Mouse (Mus musculus): ENCODE measurements around the gene Adamts16. TPM values are rescaled to one million over a fixed set of nuclear protein-coding genes. Genes with fewer than 3 reads are reported as not detected.
A peak's percentile ranks its signal among the peaks of the same experiment; 100 is the strongest.

Gene Adamts16
- total RNA-seq, 2 experiments from 2014 or later: 1.7 TPM

DNA sequence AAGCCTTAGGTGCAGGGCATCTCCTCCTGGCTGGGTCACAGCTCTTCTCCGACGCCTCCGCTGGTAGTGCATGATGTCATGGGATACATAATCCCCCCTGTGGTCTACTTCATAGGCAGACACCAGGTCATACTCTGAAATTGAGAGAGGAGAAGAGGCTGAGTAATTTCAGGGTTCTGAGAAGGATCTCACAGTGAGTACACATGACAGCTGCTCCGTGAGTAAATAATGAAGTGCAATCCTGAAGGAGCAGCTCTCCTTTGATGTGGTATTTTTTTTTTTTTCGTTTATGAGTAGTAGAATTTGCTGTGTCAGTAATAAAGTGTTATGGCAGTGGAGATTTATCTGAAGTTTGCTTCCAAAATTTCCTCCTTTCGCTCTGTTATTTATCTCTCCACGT lies 5.4 kb downstream of the Adamts16 start:
- no peak for DNase-seq

DNA sequence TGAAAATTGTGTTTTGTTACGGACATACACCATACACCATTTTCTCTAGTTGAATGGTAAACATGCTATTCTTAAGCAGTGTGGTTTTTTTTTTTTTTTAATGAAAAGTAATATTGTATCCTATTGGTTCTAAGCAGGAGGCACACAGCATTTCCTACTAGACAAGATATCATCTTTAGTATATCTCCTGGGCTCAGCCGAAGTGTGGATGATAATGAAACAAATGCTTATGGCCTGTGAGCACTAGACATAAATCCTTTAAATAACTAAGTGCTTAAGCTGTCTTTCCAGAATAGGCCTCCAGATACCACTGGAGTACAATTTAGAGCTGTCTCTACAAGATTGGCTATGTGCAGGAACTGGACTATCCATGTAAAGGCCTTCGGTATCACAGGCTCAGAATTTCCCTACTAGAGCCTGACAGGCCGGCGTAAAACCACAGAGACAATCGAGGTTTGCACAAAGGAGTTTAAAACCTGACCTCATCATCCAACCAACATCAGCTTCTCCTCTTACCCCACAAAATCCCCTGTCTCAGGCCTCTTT lies 8.9 kb downstream of the Adamts16 start:
- no peak for DNase-seq

DNA sequence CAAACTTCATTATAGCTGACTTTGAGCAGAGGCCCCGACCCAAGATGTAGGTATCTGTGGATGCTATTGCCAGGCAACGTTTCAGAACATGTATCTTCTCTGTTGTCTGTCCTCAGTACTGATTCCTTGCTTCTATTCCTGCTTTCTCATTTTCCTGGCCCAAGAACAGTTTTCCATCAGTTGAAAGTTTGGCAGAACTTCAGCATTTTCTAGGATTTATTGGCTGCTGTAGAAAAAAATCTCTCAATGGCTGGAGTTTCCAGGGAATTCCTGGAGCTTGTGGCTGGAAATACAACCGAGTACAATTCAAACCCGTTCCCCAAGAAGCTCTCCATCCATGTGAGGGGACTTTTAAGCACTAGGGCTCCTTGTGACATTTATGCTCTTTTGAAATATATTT lies 10.6 kb downstream of the Adamts16 start:
- no peak for DNase-seq

DNA sequence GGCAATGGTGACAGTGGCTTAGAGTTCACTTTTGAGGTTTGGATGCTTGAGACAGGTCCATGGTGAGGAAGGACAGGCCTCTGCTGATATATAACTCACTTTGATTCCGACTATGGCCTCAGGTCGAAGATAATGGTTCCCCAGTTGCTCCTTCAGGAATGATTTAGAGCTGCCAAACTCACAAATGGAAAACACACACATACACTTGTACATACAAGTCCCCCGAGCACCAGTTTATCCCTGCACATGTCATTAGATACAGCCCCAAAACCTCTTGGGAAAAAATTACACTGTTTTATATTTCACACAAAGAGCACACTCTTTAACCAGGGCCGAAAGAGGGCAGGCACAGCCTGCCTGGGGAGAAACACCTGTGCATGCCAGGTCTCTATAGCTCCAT lies 14.1 kb downstream of the Adamts16 start:
- no peak for DNase-seq

DNA sequence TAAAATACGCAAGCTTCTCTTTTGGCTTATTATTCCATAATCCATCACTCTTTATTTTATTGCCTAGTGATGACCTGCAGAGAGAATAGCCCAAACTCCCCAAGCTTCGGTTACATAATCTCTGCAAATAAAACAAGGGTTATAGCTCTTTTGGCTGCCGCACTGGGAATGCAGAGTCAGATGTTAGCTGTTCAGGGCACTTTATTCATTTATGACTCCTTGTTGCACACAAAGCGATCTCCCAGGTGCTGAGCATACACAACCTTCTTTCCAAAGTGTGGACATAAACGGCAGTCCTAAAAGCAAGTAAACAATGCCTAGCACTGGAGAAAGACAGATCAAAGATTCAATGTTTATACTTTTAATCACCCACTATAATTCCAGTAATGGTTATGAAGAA lies 16.3 kb downstream of the Adamts16 start:
- DNase-seq: no peak

DNA sequence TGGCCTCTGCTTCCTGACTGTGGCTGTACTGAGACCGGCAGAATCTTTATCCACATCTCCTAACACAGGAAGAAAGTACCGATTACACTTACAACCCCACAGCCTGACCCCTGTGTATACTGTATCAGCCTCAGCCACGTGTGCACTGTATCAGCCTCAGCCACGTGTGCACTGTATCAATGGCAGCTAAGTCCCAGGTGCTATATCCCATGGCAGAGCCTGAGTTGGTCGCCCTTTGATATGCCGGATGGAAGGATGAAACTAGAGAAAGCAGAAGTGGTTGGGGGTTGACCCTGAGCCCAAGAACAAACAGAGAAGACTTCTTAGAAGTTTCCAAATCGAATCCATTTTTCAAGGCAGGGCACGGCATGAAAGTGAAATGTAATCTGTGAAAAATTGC lies 17.9 kb downstream of the Adamts16 start:
- no peak for DNase-seq

DNA sequence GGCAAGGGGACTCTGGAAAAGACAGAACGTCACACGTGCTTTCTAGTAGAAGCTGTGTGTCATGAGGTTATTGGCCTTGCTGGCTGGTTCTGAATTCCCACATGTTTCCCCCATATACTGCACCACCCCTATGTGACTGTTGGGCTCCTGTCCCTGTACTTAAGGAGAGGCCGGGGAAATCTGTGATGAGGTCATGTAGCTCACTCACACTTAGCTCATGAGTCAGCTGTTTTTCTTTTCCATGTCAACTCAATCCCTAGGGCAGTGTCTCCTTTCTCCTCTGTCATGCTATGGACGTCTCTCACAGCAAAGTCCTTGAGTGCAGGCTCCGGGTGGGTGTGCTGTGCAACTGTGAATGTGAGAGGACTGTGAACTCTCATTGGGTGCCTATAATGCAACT lies 22.6 kb downstream of the Adamts16 start:
- DNase-seq: no peak

DNA sequence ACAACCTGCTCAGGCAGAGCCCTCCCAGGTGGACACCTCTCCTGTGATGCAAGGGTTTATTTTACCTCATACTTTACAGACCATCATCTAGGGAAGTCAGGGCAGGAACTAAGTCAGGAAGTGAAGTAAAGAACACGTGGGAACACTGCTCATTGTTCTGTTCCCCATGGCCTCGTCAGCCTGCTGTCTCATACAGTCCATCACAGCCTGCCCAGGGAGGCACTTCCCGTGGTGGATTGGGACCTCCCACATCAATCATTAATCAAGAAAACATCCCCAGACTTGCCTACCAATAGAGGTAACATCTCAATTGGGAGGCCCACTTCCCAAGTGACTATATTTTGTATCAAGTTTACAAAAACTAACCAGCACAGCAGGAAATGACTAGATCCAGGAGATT lies 27.2 kb downstream of the Adamts16 start:
- no peak for DNase-seq

DNA sequence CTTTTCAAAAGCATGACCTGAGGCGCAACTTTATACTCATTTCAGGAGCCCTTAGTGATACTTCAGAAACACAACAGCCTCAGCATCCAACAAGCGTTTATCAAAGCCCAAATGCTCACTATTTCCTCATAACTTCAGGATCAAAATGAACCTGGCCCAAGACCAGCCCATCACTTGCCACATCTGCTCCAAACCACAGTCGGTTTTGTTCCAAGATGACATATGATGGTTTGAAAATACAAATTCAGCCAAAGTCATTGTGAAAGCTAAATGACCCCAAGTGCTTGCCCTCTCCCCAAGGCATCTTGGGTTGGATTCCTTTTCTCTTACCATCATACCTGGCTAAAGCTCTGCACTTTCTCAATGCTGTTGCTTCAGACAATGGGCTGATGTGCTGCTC lies 36.1 kb downstream of the Adamts16 start:
- no peak for DNase-seq

DNA sequence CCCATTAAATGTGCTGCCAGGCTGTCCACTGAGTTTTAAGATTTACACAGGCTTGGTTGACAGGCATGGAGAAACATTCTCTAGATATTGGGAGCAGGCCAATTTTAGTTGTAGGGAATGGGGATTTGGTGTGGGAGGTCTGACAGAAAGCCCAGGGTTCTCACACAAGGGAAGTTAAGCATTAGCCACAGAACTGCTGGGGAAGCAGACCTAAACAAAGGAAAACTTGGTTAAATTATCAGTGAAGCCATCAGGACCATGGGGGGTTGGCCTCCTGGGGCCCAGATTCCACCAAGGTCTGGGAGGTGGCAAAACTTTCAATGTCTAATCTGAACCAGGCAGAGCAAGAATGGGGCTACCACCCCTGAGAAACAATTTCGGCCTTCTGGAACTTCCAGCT lies 38.8 kb downstream of the Adamts16 start:
- no peak for DNase-seq

DNA sequence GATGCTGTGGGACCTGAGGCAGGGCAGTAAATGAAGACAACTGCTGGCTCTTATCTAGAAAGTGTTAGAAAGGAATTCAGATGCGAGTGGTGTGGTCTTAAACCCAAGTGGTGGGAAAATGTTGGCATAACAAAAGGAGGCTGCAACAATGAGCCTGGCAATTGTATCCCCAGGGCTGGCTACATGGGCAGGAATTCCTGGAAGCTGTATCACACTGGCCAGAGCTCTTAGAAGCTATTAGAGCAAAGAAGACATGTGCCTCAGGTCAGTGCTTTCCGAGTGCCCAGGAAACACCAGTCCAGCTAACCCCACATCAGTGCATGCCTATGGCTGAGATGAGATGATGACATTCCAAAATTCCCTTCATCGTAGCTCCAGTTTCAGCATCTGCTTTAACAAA lies 42.3 kb downstream of the Adamts16 start:
- no peak for DNase-seq

DNA sequence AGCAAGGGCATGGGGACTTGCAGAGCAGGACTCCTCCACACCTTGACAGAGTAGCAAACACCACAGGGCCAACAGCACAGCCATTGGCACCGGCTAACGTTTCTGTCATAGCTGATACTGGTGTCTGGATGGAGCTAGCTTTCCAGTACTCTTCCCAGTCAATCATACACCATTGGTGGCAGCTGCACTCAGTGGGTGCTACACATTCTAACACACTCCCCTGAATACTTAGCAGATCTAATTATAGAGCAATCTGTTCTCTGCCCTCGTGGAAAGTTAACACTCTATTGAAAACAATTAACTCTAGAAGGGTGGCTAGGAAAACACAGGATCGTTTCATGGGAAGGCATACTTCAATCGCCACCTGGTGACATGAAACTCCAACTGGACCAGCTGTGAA lies 43.2 kb downstream of the Adamts16 start:
- no peak for DNase-seq

DNA sequence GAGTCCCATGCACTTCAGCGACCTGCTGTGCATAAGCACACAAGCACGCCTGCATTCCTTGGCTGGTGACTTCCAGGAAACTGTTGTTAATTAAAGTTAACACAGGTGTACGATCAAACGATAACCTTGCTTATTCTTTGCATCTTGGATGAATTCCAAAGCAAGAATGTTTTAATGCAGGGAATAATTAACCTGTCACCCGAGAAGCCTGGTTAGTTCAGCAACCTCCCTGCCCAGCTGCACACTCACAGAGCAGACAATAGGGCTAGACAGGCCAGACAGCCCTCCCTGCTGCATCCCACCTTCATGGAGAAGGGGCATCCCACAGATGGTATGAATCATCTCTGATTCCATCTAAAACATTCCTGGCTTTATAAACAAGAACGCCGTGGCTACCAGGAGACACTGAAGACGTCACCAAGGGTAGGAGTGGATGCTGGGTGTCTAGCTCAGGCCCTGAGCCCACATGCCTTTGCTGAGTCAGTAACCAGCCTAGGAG lies 47.5 kb downstream of the Adamts16 start:
- no peak for DNase-seq

DNA sequence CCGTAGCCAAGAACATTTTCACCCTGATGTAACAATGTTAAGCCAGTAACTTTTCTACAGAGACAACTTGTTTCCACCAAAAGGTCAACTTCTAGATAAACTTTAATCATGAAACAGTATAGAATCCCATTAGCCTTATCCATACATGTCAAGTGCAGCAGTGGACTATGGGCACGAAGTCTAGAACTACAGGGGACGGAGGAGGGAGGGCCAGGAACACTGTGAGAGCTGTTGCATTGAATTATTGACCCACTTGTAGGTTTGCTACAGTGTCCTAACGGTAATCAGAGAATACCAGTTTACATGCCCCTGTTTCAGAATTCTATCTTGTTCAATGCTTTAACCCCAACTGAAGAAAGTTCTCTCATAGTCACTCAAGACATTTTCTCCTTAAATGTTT lies 48.0 kb downstream of the Adamts16 start:
- no peak for DNase-seq

DNA sequence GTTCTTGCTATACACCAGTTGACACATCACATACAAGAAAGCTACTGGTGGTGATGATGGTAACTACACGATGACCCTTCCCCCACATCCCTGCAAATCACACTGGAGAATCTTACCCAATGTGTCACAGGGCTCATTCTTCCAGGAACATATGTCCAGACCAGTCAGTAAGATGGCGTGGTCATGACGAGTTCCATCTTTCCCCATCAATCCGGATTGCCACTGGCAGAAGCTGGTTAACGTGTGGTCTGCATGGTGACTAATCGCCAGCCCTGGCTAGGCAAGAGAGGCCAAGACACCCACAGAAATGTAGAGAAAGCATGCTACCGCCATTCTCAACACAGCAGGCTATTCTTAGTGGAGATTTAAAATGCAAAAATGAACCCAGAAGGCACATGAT lies 48.7 kb downstream of the Adamts16 start:
- no peak for DNase-seq

DNA sequence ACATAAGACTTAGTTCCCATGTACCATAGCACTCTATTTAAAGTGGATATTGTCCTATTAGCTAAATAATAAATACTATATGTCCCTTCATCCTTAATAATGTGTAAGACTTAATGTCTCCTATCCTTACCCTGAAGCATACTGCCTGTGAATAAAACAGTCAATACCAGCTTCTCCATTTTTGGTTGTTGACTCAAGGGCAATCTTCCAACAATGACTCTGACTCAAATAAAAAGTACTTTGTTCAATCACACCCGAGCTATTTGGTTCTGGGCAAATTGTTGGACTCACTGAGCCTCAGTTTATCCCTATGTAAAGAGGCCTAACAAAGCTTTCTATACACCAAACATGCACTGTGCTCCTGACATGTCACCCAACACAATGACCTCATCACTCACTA lies 51.8 kb downstream of the Adamts16 start:
- DNase-seq: no peak

DNA sequence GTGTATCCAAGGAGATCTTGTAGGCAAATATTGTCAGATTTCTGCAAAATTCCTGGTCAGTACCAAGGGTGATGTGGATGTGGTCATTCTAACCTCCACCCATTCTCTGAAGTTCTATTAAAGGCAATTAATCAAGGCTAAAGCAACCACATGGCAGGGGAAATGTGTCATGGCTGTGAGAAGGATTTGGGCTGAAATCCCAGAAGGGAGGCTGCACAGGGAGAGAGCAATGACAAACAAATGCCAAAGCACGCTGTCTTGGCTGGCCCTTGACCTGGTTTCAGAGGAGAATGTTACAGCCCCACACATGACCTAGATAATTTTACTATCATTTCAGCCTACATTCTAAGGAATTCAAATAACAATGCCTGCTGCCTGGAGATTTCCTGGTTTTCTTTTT lies 52.6 kb downstream of the Adamts16 start:
- no peak for DNase-seq

DNA sequence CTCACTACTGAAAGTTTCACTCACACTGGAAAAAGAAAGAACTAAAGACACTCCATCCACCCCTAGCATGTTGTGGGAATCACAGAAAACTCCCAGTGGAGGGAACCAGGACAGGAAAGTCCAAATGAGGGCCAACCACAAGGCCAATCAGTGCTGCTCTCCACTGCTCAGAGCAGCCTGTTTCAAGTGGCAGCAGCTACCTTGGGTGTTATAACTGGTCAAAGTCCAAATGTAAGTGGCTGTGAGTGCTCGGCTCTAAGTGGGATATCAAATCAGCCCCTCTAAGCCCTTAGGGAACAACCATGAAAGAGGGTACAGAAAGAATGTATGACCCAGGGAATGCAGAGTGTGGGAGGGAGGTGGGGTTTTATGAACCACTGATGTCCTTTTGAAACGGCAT lies 56.5 kb downstream of the Adamts16 start:
- no peak for DNase-seq

DNA sequence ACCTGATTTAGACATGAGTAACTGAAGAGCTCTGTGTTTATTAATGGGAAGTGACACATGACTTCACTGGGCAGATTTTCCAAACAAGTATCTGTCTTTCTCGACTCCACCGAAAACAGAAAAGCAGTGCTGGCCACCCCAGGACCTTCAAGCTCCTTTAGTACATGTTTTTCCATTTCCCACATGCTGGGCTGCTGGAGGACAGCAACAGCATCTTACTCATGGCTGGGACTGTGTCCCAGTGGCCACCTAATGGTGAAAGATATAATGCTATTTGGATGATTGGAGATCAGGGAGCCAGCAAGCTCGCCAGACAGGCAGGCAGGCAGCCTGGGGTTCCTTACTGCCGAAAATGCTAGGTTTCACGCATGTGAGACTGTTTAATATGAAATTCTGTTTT lies 57.5 kb downstream of the Adamts16 start:
- peak; percentile 6 for DNase-seq

DNA sequence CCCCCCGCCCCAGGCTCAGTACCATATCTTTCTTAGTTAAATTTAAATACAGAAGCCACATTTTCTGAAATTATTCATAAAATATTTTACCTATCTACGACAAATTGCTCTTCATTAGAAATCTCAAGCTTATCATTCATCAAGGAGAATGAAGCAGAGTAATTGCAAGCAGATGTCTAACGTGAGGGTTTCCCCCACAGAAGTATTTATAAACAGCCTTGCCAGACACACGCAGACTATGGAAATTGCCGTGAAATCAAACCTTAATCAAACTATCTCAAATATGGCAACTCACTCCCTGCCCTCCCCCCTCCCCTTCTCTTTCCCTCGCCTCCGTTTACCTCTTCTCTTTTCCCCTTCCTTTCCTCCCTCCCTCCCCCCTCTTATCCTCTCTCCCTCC lies 61.8 kb downstream of the Adamts16 start:
- no peak for DNase-seq

DNA sequence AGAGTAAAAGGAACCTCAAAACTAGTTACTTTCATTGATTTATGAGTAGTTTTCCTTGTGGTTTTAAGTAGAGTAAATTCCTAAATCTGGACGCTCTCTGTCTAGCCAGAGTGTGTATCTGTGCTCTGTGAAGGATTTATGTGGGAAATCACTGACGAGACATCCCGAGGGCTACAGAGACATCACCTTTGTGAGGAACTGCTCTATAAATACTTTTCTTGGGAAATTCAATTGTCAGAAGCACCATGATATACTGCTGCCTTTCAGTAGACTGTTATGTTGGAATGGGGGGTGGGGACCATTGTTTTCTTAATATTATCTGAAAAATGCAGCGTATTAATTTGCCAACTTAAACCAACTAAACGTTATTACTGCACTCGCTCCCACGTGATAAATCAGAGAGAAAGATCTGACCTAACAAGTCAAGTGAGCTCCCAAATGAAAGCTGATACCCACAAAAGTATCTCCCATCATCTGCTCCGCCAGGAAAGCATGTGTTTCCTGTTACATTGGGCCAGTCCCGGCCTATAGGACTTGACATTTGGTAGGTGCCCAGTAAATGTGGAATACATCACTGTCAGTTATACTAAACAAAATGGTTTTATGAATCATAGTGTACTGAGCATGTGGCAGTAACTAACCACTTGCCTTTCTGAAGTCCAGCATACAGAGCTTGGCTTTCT lies 62.6 kb downstream of the Adamts16 start:
- DNase-seq: no peak

DNA sequence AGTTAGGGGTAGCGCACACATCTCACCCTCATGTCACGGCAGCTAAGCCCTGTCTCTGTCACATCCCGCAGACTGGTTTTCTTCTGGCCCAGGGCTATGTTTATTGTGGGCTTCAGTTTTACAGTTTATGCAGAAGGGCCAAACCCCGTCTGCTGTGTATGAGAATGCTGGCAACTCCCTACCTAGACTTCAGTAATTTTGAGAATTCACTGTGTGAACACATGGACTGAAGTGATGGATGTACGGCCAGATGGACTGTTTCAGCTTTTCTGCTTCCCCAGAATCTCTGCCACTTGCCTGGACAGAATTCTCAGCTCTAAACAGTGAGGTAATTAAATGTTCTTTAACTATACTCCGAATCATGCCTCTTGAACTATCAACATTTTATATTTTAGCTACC lies 70.5 kb downstream of the Adamts16 start:
- no peak for DNase-seq

DNA sequence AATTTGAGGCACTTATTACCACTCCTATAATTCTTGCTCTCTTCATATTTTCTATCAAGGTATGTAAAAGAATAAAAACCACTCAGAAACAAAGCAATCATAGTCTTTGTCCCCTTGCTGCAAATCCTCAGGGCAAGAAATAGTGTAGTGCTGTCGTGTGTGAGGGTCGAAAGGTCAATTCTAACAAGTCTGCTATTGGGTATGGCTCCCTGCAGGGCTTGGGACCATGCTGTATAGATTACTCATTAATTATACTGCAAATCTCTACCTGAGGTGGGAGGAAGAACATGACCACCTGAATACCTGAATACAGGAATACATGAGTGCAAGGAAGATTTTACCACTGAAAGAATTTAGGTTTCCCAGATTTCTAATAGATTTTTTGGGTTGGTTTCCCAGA lies 72.5 kb downstream of the Adamts16 start:
- DNase-seq: no peak

DNA sequence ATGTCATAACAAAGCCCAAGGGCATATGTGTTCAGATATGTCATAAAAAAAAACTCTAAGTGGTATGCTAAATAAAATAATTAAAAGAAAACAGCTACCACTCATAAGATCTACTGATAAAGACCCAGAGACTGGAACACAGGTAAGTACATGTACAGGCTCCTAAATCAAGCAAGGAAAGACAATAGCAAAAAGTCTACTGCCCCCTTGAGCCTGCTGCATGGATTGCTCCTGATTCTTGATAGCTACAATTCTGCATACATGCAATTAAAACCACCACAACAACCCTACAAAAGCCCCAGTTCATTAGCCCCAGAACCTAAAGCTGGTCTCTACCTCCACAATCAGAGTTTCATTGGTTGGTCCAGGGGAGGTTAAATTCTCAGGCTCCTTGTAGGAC lies 74.1 kb downstream of the Adamts16 start:
- DNase-seq: no peak

DNA sequence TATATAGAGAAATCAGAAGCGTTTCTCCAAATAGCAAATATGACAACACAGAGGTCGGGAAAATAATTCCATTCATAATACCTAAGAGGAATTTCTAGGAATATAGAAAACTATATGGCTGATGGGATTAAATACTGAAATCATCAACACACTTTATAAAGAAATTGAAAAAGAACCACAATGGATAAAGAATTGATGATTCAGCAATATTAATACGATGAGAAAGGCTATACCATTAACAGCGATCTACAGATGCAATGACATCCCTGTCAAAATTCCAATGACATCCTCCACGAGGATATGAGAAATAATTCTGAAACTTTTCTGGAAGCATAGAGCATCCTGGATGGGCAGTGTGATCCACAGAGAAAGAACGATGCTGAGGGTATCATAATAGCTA lies 76.9 kb downstream of the Adamts16 start:
- no peak for DNase-seq
